Mouse (Mus musculus): ENCODE measurements around the gene Arsk.

The Arsk gene

GRCm38 (mm10) chr13:76098493-76099303 lies at the start of gene Arsk, which contains the start of gene Ttc37:
TSS of gene Arsk (minus strand) at chr13:76098660.
TSS of gene Ttc37 (plus strand) at chr13:76098734.
- DNase-seq (ENCODE audit: low spot score): peak; percentile 92

- DNase-seq (ENCODE audit: low spot score): no peak
These were observed 42.8 kb upstream of the Arsk start for GRCm38 (mm10) chr13:76141117-76141808.

GRCm38 (mm10) chr13:76138862-76139261 lies 40.4 kb upstream of the Arsk start:
- no peak for DNase-seq (ENCODE audit: low spot score)

GRCm38 (mm10) chr13:76132415-76132814 lies 34.0 kb upstream of the Arsk start:
- no peak for DNase-seq (ENCODE audit: low spot score)

- DNase-seq (ENCODE audit: low spot score): no peak
These were observed 30.3 kb upstream of the Arsk start for GRCm38 (mm10) chr13:76128799-76129198.

GRCm38 (mm10) chr13:76109069-76109824 lies 10.8 kb upstream of the Arsk start:
- DNase-seq (ENCODE audit: low spot score): no peak

GRCm38 (mm10) chr13:76101989-76102388 lies 3.5 kb upstream of the Arsk start:
- DNase-seq (ENCODE audit: low spot score): no peak

GRCm38 (mm10) chr13:76098116-76098492 lies 356 bp downstream of the Arsk start:
- no peak for DNase-seq (ENCODE audit: low spot score)

GRCm38 (mm10) chr13:76074323-76074722 lies 24.1 kb downstream of the Arsk start:
- no peak for DNase-seq (ENCODE audit: low spot score)

- DNase-seq (ENCODE audit: low spot score): no peak
These were observed 34.0 kb downstream of the Arsk start for GRCm38 (mm10) chr13:76064363-76064945.

- no peak for DNase-seq (ENCODE audit: low spot score)
These were observed 34.9 kb downstream of the Arsk start for GRCm38 (mm10) chr13:76063548-76063947.

- no peak for DNase-seq (ENCODE audit: low spot score)
These were observed 35.9 kb downstream of the Arsk start for GRCm38 (mm10) chr13:76062569-76062968.

- DNase-seq (ENCODE audit: low spot score): no peak
These were observed 36.3 kb downstream of the Arsk start for GRCm38 (mm10) chr13:76062126-76062525.

- DNase-seq (ENCODE audit: low spot score): no peak
These were observed 38.9 kb downstream of the Arsk start for GRCm38 (mm10) chr13:76059591-76059990.

- DNase-seq (ENCODE audit: low spot score): peak; percentile 23
These were observed 41.0 kb downstream of the Arsk start for GRCm38 (mm10) chr13:76057267-76058069.

- DNase-seq (ENCODE audit: low spot score): no peak
These were observed 41.6 kb downstream of the Arsk start, which contains the start of gene Gpr150 for GRCm38 (mm10) chr13:76056896-76057266. TSS of gene Gpr150 (minus strand) at chr13:76056996.

- DNase-seq (ENCODE audit: low spot score): peak; percentile 61
These were observed 42.2 kb downstream of the Arsk start for GRCm38 (mm10) chr13:76056261-76056724.

- peak; percentile 17 for DNase-seq (ENCODE audit: low spot score)
These were observed 42.8 kb downstream of the Arsk start for GRCm38 (mm10) chr13:76055391-76056232.

- DNase-seq (ENCODE audit: low spot score): no peak
These were observed 53.5 kb downstream of the Arsk start for GRCm38 (mm10) chr13:76044971-76045370.

GRCm38 (mm10) chr13:76042455-76042854 lies 56.0 kb downstream of the Arsk start:
- DNase-seq (ENCODE audit: low spot score): no peak

All from left cerebral cortex, adult 11 months (tissue).